In the genomic region with DNA sequence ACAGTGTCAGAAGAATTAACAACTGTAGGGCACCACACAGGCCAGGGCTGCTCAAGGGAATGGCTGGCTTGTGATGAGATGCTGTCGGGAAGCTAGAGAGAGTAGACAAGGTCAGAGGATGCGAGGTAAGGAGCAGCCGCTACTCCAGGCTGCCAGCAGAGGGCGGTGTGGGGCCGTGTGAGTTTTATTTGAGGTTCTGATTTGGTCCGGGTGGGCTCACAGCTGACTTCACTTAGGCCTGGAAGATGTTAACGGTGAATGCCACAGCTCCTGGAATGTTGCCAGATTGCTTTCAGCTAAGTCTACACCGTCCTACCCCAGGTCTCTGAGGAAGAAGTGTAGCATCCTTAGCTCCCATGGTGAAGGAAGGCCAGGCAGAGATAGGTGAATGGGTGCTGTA, we compare ENCODE assay signal across 8 mouse cellular contexts. TPM values are rescaled to one million over a fixed set of nuclear protein-coding genes. Genes with fewer than 3 reads are reported as not detected.
DNase-seq lines count a peak whose midpoint lies in the region; ATAC-seq lines count a peak whose summit lies in the region.

No protein-coding gene starts in this region.

- H3K4me3 ChIP-seq in forebrain, embryonic 14.5 days (ENCODE audit: low read depth, low read length) = no peak overlapping the region
- H3K4me3 ChIP-seq in forebrain, embryonic 16.5 days (replicated peaks; ENCODE audit: low read length) = no peak overlapping the region
- H3K4me3 ChIP-seq in midbrain, embryonic 14.5 days (replicated peaks; ENCODE audit: low read depth, low read length) = no peak overlapping the region
- H3K4me3 ChIP-seq in midbrain, embryonic 16.5 days (ENCODE audit: low read depth, low read length) = no peak overlapping the region
- H3K4me3 ChIP-seq in stomach, embryonic 16.5 days (replicated peaks; ENCODE audit: low read length) = no peak overlapping the region

- DNase-seq in forebrain, embryonic 14.5 days (ENCODE audit: low spot score) = peak; percentile 68
- DNase-seq in midbrain, embryonic 14.5 days = peak; percentile 74
- DNase-seq in c-Kit-positive CD71-positive TER-119-positive erythroid progenitor cells, embryonic 14.5 days (ENCODE audit: low spot score) = peak; percentile 46
- DNase-seq in lung, postnatal 14 days = peak; percentile 55

- H3K36me3 ChIP-seq in forebrain, embryonic 14.5 days (ENCODE audit: control insufficient read depth, insufficient read depth, low read length) = 0 out of 2 replicates have a peak, but pooled peaks cover 2% of the 10 kb centered on the region
- no peaks in the 10 kb centered on the region for H3K36me3 ChIP-seq in forebrain, embryonic 16.5 days (ENCODE audit: control insufficient read depth, insufficient read depth)
- H3K36me3 ChIP-seq in midbrain, embryonic 14.5 days (ENCODE audit: control insufficient read depth, insufficient read depth, low read length) = peaks cover 9% of the 10 kb centered on the region; the same call in 1 of the 2 replicates
- no peaks in the 10 kb centered on the region for H3K36me3 ChIP-seq in midbrain, embryonic 16.5 days (ENCODE audit: control insufficient read depth, insufficient read depth, low read length)
- no peaks in the 10 kb centered on the region for H3K36me3 ChIP-seq in stomach, embryonic 16.5 days (ENCODE audit: control insufficient read depth, insufficient read depth, low read length)

- ATAC-seq in forebrain, embryonic 14.5 days = no peak
- ATAC-seq in forebrain, embryonic 16.5 days = no peak
- ATAC-seq in midbrain, embryonic 14.5 days (ENCODE audit: low FRiP score, low TSS enrichment) = no peak
- no peak for ATAC-seq in midbrain, embryonic 16.5 days
- 0 out of 2 replicates have a peak, but pooled peaks have one; percentile 31 for ATAC-seq in frontal cortex, adult (ENCODE audit: low TSS enrichment)
- peak; percentile 23; the same call in 1 of the 2 replicates for ATAC-seq in stomach, embryonic 16.5 days (ENCODE audit: insufficient read depth, low FRiP score)

- WGBS in forebrain, embryonic 14.5 days = 13% methylated on average over 8 of the region's 8 CpGs
- WGBS in forebrain, embryonic 16.5 days = 8% methylated on average over 8 of the region's 8 CpGs
- 19% methylated on average over 8 of the region's 8 CpGs for WGBS in midbrain, embryonic 14.5 days
- WGBS in midbrain, embryonic 16.5 days = 16% methylated on average over 8 of the region's 8 CpGs
- 9% methylated on average over 8 of the region's 8 CpGs for WGBS in stomach, embryonic 16.5 days

- H3K4me2 ChIP-seq in forebrain, embryonic 14.5 days (ENCODE audit: low read length) = no peak overlapping the region
- H3K4me2 ChIP-seq in forebrain, embryonic 16.5 days (ENCODE audit: low read length) = no peak overlapping the region
- no peak overlapping the region for H3K4me2 ChIP-seq in midbrain, embryonic 14.5 days (ENCODE audit: low read length)
- H3K4me2 ChIP-seq in midbrain, embryonic 16.5 days (ENCODE audit: low read length) = no peak overlapping the region
- H3K4me2 ChIP-seq in stomach, embryonic 16.5 days (ENCODE audit: low read depth, low read length) = no peak overlapping the region

- no peaks in the 10 kb centered on the region for H3K9me3 ChIP-seq in forebrain, embryonic 14.5 days (replicated peaks; ENCODE audit: control insufficient read depth, low read length)
- no peaks in the 10 kb centered on the region for H3K9me3 ChIP-seq in forebrain, embryonic 16.5 days (ENCODE audit: control insufficient read depth, low read length)
- H3K9me3 ChIP-seq in midbrain, embryonic 14.5 days (ENCODE audit: control insufficient read depth, low read length) = no peaks in the 10 kb centered on the region
- H3K9me3 ChIP-seq in midbrain, embryonic 16.5 days (replicated peaks; ENCODE audit: control insufficient read depth, low read length, poor library complexity, severe bottlenecking) = no peaks in the 10 kb centered on the region
- no peaks in the 10 kb centered on the region; the same call in 1 of the 2 replicates for H3K9me3 ChIP-seq in stomach, embryonic 16.5 days (replicated peaks; ENCODE audit: control insufficient read depth, low read length)

- H3K27me3 ChIP-seq in forebrain, embryonic 14.5 days (replicated peaks; ENCODE audit: control insufficient read depth, insufficient read depth, low read length) = no peaks in the 10 kb centered on the region
- no peaks in the 10 kb centered on the region for H3K27me3 ChIP-seq in forebrain, embryonic 16.5 days (replicated peaks; ENCODE audit: control insufficient read depth, insufficient read depth, low read length)
- no peaks in the 10 kb centered on the region for H3K27me3 ChIP-seq in midbrain, embryonic 14.5 days (ENCODE audit: control insufficient read depth, insufficient read depth, low read length)
- no peaks in the 10 kb centered on the region for H3K27me3 ChIP-seq in midbrain, embryonic 16.5 days (ENCODE audit: control insufficient read depth, insufficient read depth, low read depth, low read length)
- no peaks in the 10 kb centered on the region for H3K27me3 ChIP-seq in stomach, embryonic 16.5 days (ENCODE audit: control insufficient read depth, insufficient read depth, low read length)

- no peak overlapping the region for H3K27ac ChIP-seq in forebrain, embryonic 14.5 days (ENCODE audit: low read depth, low read length)
- no peak overlapping the region for H3K27ac ChIP-seq in forebrain, embryonic 16.5 days (ENCODE audit: low read length)
- no peak overlapping the region for H3K27ac ChIP-seq in midbrain, embryonic 14.5 days (replicated peaks; ENCODE audit: low read depth, low read length)
- no peak overlapping the region for H3K27ac ChIP-seq in midbrain, embryonic 16.5 days (ENCODE audit: low read length)
- no peak overlapping the region for H3K27ac ChIP-seq in stomach, embryonic 16.5 days (ENCODE audit: low read length)

- no peaks in the 10 kb centered on the region for H3K4me1 ChIP-seq in forebrain, embryonic 14.5 days (ENCODE audit: control insufficient read depth, insufficient read depth, low read length)
- peaks cover 3% of the 10 kb centered on the region for H3K4me1 ChIP-seq in forebrain, embryonic 16.5 days (replicated peaks; ENCODE audit: control insufficient read depth, insufficient read depth, low read length)
- H3K4me1 ChIP-seq in midbrain, embryonic 14.5 days (ENCODE audit: control insufficient read depth, insufficient read depth, low read length) = no peaks in the 10 kb centered on the region
- H3K4me1 ChIP-seq in midbrain, embryonic 16.5 days (ENCODE audit: control insufficient read depth, insufficient read depth, low read length) = no peaks in the 10 kb centered on the region
- H3K4me1 ChIP-seq in stomach, embryonic 16.5 days (ENCODE audit: control insufficient read depth, insufficient read depth, low read length) = no peaks in the 10 kb centered on the region

- H3K9ac ChIP-seq in forebrain, embryonic 14.5 days (ENCODE audit: low read length) = no peak overlapping the region
- H3K9ac ChIP-seq in forebrain, embryonic 16.5 days (replicated peaks; ENCODE audit: low read depth, low read length) = no peak overlapping the region
- no peak overlapping the region for H3K9ac ChIP-seq in midbrain, embryonic 14.5 days (replicated peaks; ENCODE audit: low read length)
- H3K9ac ChIP-seq in midbrain, embryonic 16.5 days (ENCODE audit: low read depth, low read length) = no peak overlapping the region
- no peak overlapping the region for H3K9ac ChIP-seq in stomach, embryonic 16.5 days (ENCODE audit: low read length)

RNA-seq across cellular contexts. Expression of a gene that starts 7.5 kb away (rescaled TPM):
- 0.51 and 1.6 TPM in 2 replicates for polyA plus RNA-seq in forebrain, embryonic 14.5 days (2014; fragmentation: Nextera tagmentation; extraction: Ambion mirVana)
- not detected in 2 replicates for polyA plus RNA-seq in forebrain, embryonic 16.5 days (2015; fragmentation: Nextera tagmentation; extraction: Ambion mirVana)
- 0.51 and 1.3 TPM in 2 replicates for polyA plus RNA-seq in midbrain, embryonic 14.5 days (2014; fragmentation: Nextera tagmentation; extraction: Ambion mirVana)
- polyA plus RNA-seq in midbrain, embryonic 16.5 days (2015; fragmentation: Nextera tagmentation; extraction: Ambion mirVana) = 0.70 and 1.3 TPM in 2 replicates
- 109 and 128 TPM in 2 replicates for polyA plus RNA-seq in stomach, embryonic 16.5 days (2015; fragmentation: Nextera tagmentation; extraction: Ambion mirVana)

RNA-seq across cellular contexts. Expression of a gene that starts 22.1 kb away (rescaled TPM):
- not detected in 2 replicates for polyA plus RNA-seq in forebrain, embryonic 14.5 days (2014; fragmentation: Nextera tagmentation; extraction: Ambion mirVana)
- not detected in 2 replicates for polyA plus RNA-seq in forebrain, embryonic 16.5 days (2015; fragmentation: Nextera tagmentation; extraction: Ambion mirVana)
- polyA plus RNA-seq in midbrain, embryonic 14.5 days (2014; fragmentation: Nextera tagmentation; extraction: Ambion mirVana) = not detected in 2 replicates
- polyA plus RNA-seq in midbrain, embryonic 16.5 days (2015; fragmentation: Nextera tagmentation; extraction: Ambion mirVana) = not detected in 2 replicates
- polyA plus RNA-seq in stomach, embryonic 16.5 days (2015; fragmentation: Nextera tagmentation; extraction: Ambion mirVana) = 99.1 and 132 TPM in 2 replicates

RNA-seq across cellular contexts. Expression of a gene that starts 43.1 kb away (rescaled TPM):
- polyA plus RNA-seq in forebrain, embryonic 14.5 days (2014; fragmentation: Nextera tagmentation; extraction: Ambion mirVana) = not detected in 2 replicates
- polyA plus RNA-seq in forebrain, embryonic 16.5 days (2015; fragmentation: Nextera tagmentation; extraction: Ambion mirVana) = not detected in 2 replicates
- polyA plus RNA-seq in midbrain, embryonic 14.5 days (2014; fragmentation: Nextera tagmentation; extraction: Ambion mirVana) = not detected in 2 replicates
- polyA plus RNA-seq in midbrain, embryonic 16.5 days (2015; fragmentation: Nextera tagmentation; extraction: Ambion mirVana) = not detected in 2 replicates
- 263 and 418 TPM in 2 replicates for polyA plus RNA-seq in stomach, embryonic 16.5 days (2015; fragmentation: Nextera tagmentation; extraction: Ambion mirVana)

Comparison
In these comparisons a context has a peak if more than half of its experiments do, and no peak if none do; other contexts are left out.
1. ATAC-seq: peak in frontal cortex, adult (single experiment) and stomach, embryonic 16.5 days (single experiment); none in forebrain, embryonic 14.5 days (single experiment), forebrain, embryonic 16.5 days (single experiment), midbrain, embryonic 14.5 days (single experiment) and midbrain, embryonic 16.5 days (single experiment).
2. RNA of a gene that starts 7.5 kb away (polyA plus RNA-seq): 109 to 128 TPM in stomach, embryonic 16.5 days; 0.51 to 1.6 TPM in forebrain, embryonic 14.5 days, 0.51 to 1.3 TPM in midbrain, embryonic 14.5 days, 0.70 to 1.3 TPM in midbrain, embryonic 16.5 days and not detected in forebrain, embryonic 16.5 days; every median in the first group is over 10 times any median in the second.
3. RNA of a gene that starts 22.1 kb away (polyA plus RNA-seq): 99.1 to 132 TPM in stomach, embryonic 16.5 days; not detected in forebrain, embryonic 14.5 days, not detected in forebrain, embryonic 16.5 days, not detected in midbrain, embryonic 14.5 days and not detected in midbrain, embryonic 16.5 days; every median in the first group is over 10 times any median in the second.
4. RNA of a gene that starts 43.1 kb away (polyA plus RNA-seq): 263 to 418 TPM in stomach, embryonic 16.5 days; not detected in forebrain, embryonic 14.5 days, not detected in forebrain, embryonic 16.5 days, not detected in midbrain, embryonic 14.5 days and not detected in midbrain, embryonic 16.5 days; every median in the first group is over 100 times any median in the second.
5. Peak in every context shown above with its lines, with median percentiles within 50 percentile points of each other: DNase-seq.